Mouse (Mus musculus) ES-E14 (cell line): ENCODE measurements around the gene Far2.

Experiments used
- CHD2 ChIP-seq: IDR thresholded peaks from 2 replicates; pipeline ENCODE4 v1.6.1; 2014; ENCODE audit warnings: mild to moderate bottlenecking, low read depth, low read length, inconsistent platforms
- MAFK ChIP-seq: IDR thresholded peaks from 2 replicates; pipeline ENCODE4 v1.6.1; 2014; ENCODE audit warnings: mild to moderate bottlenecking, low read depth, low read length, inconsistent platforms; ENCODE audit not compliant: insufficient read depth
- ZNF384 ChIP-seq: IDR thresholded peaks from 2 replicates; pipeline ENCODE4 v1.6.1; 2012; ENCODE audit warnings: low read depth, low read length, inconsistent platforms

- TF ChIP-seq MAFK, result no peak
- no peak for TF ChIP-seq CHD2
- TF ChIP-seq ZNF384, result no peak
Observed at GRCm38 (mm10) chr6:148120703-148121102, 73.6 kb downstream of the Far2 start.
